27 mouse cellular contexts compared by ENCODE assay signal in the genomic region with DNA sequence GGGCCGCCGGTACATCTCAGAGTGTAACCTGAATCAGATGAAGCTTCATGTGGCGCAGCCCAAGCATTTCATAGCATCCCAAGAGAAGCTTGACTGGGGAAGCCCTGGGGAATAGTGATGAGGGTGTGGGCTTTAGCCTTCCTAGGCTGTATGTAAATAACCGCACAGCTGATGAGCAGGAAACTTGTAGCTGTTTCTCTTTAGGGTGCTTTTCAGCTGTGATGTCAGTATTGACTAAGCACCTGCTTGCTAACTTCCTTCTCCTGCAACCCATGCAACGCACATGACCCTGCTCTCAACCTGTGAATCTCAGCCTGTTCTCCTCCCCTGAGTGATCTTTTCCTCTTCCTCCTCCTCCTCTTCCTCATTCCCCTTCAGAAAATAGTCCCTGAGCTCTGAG. TPM values are rescaled to one million over a fixed set of nuclear protein-coding genes. Genes with fewer than 3 reads are reported as not detected.
DNase-seq lines count a peak whose midpoint lies in the region; ATAC-seq lines count a peak whose summit lies in the region.
"Had no signal": no experiment of that assay in that cellular context is flagged by ENCODE, and none has a peak within 500 bp of the region (broad histone marks: within the 10 kb centered on the region; RNA-seq: fewer than 3 reads in every experiment).

No protein-coding gene starts in this region.

- no peaks in the 10 kb centered on the region for H3K9me3 ChIP-seq in midbrain, embryonic 11.5 days (ENCODE audit: control insufficient read depth, low read length)
- H3K9me3 ChIP-seq in midbrain, embryonic 15.5 days: no peaks in the 10 kb centered on the region
- H3K9me3 ChIP-seq in forebrain, embryonic 16.5 days (ENCODE audit: control insufficient read depth, low read length): no peaks in the 10 kb centered on the region
- H3K9me3 ChIP-seq: forebrain, embryonic 10.5 days; heart, embryonic 15.5 days; limb, embryonic 12.5 days; megakaryocyte, embryonic 14.5 days; neural tube, embryonic 12.5 days had no signal

- peak; percentile 60 for DNase-seq in midbrain, embryonic 11.5 days (ENCODE audit: low spot score, missing footprints)
- DNase-seq in induced T-regulatory cell, adult 2 months (ENCODE audit: low read depth): peak; percentile 77
- peak; percentile 93 for DNase-seq in splenic B cell, adult 2 months (ENCODE audit: low read depth, low spot score)
- no peak for DNase-seq in frontal cortex, postnatal 36 days (ENCODE audit: low spot score in 2 of 2)
- DNase-seq: adrenal gland, adult 8-10 months; cerebellum, adult 9-10 months; forebrain, postnatal 0 days; gastrocnemius, postnatal 25 days; heart, postnatal 4 days; kidney, adult 9 months; kidney, postnatal 25 days; liver, postnatal 0 days; lung, postnatal 10 days; midbrain, embryonic 14.5 days; thymus, postnatal 36 days had no signal

- no peak for ATAC-seq in midbrain, embryonic 11.5 days (ENCODE audit: low FRiP score)
- ATAC-seq in midbrain, embryonic 15.5 days (replicated peaks): no peak
- ATAC-seq in CD4-positive, CD25-positive, alpha-beta regulatory T cell, adult 4 months: peak; percentile 19
- no peak for ATAC-seq in forebrain, embryonic 16.5 days
- ATAC-seq: forebrain, postnatal 0 days; intestine, embryonic 16.5 days; liver, postnatal 0 days had no signal

- H3K4me1 ChIP-seq in midbrain, embryonic 11.5 days (ENCODE audit: control insufficient read depth, insufficient read depth, low read length): peaks cover 6% of the 10 kb centered on the region; the same call in 1 of the 2 replicates
- H3K4me1 ChIP-seq in midbrain, embryonic 15.5 days: peaks cover 31% of the 10 kb centered on the region
- peaks cover 23% of the 10 kb centered on the region for H3K4me1 ChIP-seq in forebrain, embryonic 16.5 days (replicated peaks; ENCODE audit: control insufficient read depth, insufficient read depth, low read length)

- 77% methylated on average over 5 of the region's 5 CpGs for WGBS in midbrain, embryonic 11.5 days
- 86% methylated on average over 5 of the region's 5 CpGs for WGBS in midbrain, embryonic 15.5 days
- WGBS in forebrain, embryonic 16.5 days: 79% methylated on average over 5 of the region's 5 CpGs

- H3K36me3 ChIP-seq in midbrain, embryonic 11.5 days (ENCODE audit: control insufficient read depth, insufficient read depth, low read length): no peaks in the 10 kb centered on the region
- 0 out of 2 replicates have a peak, but pooled peaks cover under 1% of the 10 kb centered on the region for H3K36me3 ChIP-seq in midbrain, embryonic 15.5 days (replicated peaks)
- H3K36me3 ChIP-seq in splenic B cell, adult 2 months (ENCODE audit: control insufficient read depth, insufficient read depth, low read length, poor library complexity, severe bottlenecking): no peaks in the 10 kb centered on the region
- no peaks in the 10 kb centered on the region for H3K36me3 ChIP-seq in forebrain, embryonic 16.5 days (ENCODE audit: control insufficient read depth, insufficient read depth)
- H3K36me3 ChIP-seq: forebrain, embryonic 10.5 days; heart, embryonic 15.5 days; limb, embryonic 12.5 days; neural tube, embryonic 12.5 days had no signal

- no peak overlapping the region for H3K9ac ChIP-seq in midbrain, embryonic 11.5 days (ENCODE audit: low read length)
- no peak overlapping the region for H3K9ac ChIP-seq in midbrain, embryonic 15.5 days
- no peak overlapping the region for H3K9ac ChIP-seq in forebrain, embryonic 16.5 days (replicated peaks; ENCODE audit: low read depth, low read length)
- H3K9ac ChIP-seq: forebrain, postnatal 0 days; heart, embryonic 15.5 days; hindbrain, embryonic 14.5 days; limb, embryonic 12.5 days; liver, postnatal 0 days; neural tube, embryonic 12.5 days had no signal

- H3K4me3 ChIP-seq in midbrain, embryonic 11.5 days (ENCODE audit: low read depth, low read length): no peak overlapping the region
- H3K4me3 ChIP-seq in midbrain, embryonic 15.5 days: no peak overlapping the region
- H3K4me3 ChIP-seq in forebrain, embryonic 16.5 days (replicated peaks; ENCODE audit: low read length): no peak overlapping the region
- H3K4me3 ChIP-seq: forebrain, embryonic 10.5 days; heart, embryonic 15.5 days; limb, embryonic 12.5 days; megakaryocyte, embryonic 14.5 days; neural tube, embryonic 12.5 days had no signal

- H3K27me3 ChIP-seq in midbrain, embryonic 11.5 days (ENCODE audit: control insufficient read depth, insufficient read depth, low read length): no peaks in the 10 kb centered on the region; the same call in 1 of the 2 replicates
- no peaks in the 10 kb centered on the region; the same call in 1 of the 2 replicates for H3K27me3 ChIP-seq in midbrain, embryonic 15.5 days (replicated peaks)
- no peaks in the 10 kb centered on the region for H3K27me3 ChIP-seq in splenic B cell, adult 2 months (ENCODE audit: control insufficient read depth, insufficient read depth, low read length, poor library complexity, severe bottlenecking)
- H3K27me3 ChIP-seq in forebrain, embryonic 16.5 days (replicated peaks; ENCODE audit: control insufficient read depth, insufficient read depth, low read length): no peaks in the 10 kb centered on the region
- H3K27me3 ChIP-seq: heart, embryonic 15.5 days; megakaryocyte, embryonic 14.5 days; neural tube, embryonic 12.5 days had no signal

- no peak overlapping the region for H3K27ac ChIP-seq in midbrain, embryonic 11.5 days (ENCODE audit: low read depth, low read length)
- H3K27ac ChIP-seq in midbrain, embryonic 15.5 days: no peak overlapping the region
- no peak overlapping the region for H3K27ac ChIP-seq in forebrain, embryonic 16.5 days (ENCODE audit: low read length)
- H3K27ac ChIP-seq: forebrain, embryonic 10.5 days; heart, embryonic 15.5 days; hindbrain, embryonic 14.5 days; limb, embryonic 12.5 days; neural tube, embryonic 12.5 days had no signal

- no peak overlapping the region for H3K4me2 ChIP-seq in midbrain, embryonic 11.5 days
- H3K4me2 ChIP-seq in midbrain, embryonic 15.5 days: no peak overlapping the region
- H3K4me2 ChIP-seq in forebrain, embryonic 16.5 days (ENCODE audit: low read length): no peak overlapping the region
- H3K4me2 ChIP-seq: heart, embryonic 15.5 days; hindbrain, embryonic 14.5 days; limb, embryonic 12.5 days; liver, embryonic 11.5 days; neural tube, embryonic 12.5 days had no signal

RNA-seq across cellular contexts. Expression of a gene that starts 3.1 kb away (rescaled TPM):
- 60.4 and 68.1 TPM in 2 replicates for polyA plus RNA-seq in midbrain, embryonic 11.5 days (2014; fragmentation: Nextera tagmentation; extraction: Ambion mirVana)
- polyA plus RNA-seq in midbrain, embryonic 15.5 days (2015; fragmentation: Nextera tagmentation; extraction: Ambion mirVana): 76.6 and 85.7 TPM in 2 replicates
- polyA plus RNA-seq in CD4-positive, CD25-positive, alpha-beta regulatory T cell, adult 4 months (2017; shearing (Covaris generic)): 100 to 1,000 TPM; 221 to 250 TPM
- polyA plus RNA-seq in forebrain, embryonic 16.5 days (2015; fragmentation: Nextera tagmentation; extraction: Ambion mirVana): 101 and 111 TPM in 2 replicates

RNA-seq across cellular contexts. Expression of a gene that starts 3.2 kb away (rescaled TPM):
- polyA plus RNA-seq in midbrain, embryonic 11.5 days (2014; fragmentation: Nextera tagmentation; extraction: Ambion mirVana): 0.34 and 0.77 TPM in 2 replicates
- polyA plus RNA-seq in midbrain, embryonic 15.5 days (2015; fragmentation: Nextera tagmentation; extraction: Ambion mirVana): 0.77 and 0.83 TPM in 2 replicates
- 10 to 100 TPM; 42.4 to 62.2 TPM for polyA plus RNA-seq in CD4-positive, CD25-positive, alpha-beta regulatory T cell, adult 4 months (2017; shearing (Covaris generic))
- polyA plus RNA-seq in forebrain, embryonic 16.5 days (2015; fragmentation: Nextera tagmentation; extraction: Ambion mirVana): 1.1 and 1.3 TPM in 2 replicates

RNA-seq across cellular contexts. Expression of a gene that starts 29.6 kb away (rescaled TPM):
- polyA plus RNA-seq in midbrain, embryonic 11.5 days (2014; fragmentation: Nextera tagmentation; extraction: Ambion mirVana): 0.77 and 0.82 TPM in 2 replicates
- 2.4 and 2.5 TPM in 2 replicates for polyA plus RNA-seq in midbrain, embryonic 15.5 days (2015; fragmentation: Nextera tagmentation; extraction: Ambion mirVana)
- not detected for polyA plus RNA-seq in CD4-positive, CD25-positive, alpha-beta regulatory T cell, adult 4 months (2017; shearing (Covaris generic))
- polyA plus RNA-seq in forebrain, embryonic 16.5 days (2015; fragmentation: Nextera tagmentation; extraction: Ambion mirVana): 2.8 and 3.9 TPM in 2 replicates
- polyA plus RNA-seq: intestine, embryonic 16.5 days; liver, embryonic 11.5 days; liver, postnatal 0 days; stomach, embryonic 14.5 days had no signal

RNA-seq across cellular contexts. Expression of a gene that starts 38.9 kb away (rescaled TPM):
- 6.3 and 8.0 TPM in 2 replicates for polyA plus RNA-seq in midbrain, embryonic 11.5 days (2014; fragmentation: Nextera tagmentation; extraction: Ambion mirVana)
- 1.5 and 1.9 TPM in 2 replicates for polyA plus RNA-seq in midbrain, embryonic 15.5 days (2015; fragmentation: Nextera tagmentation; extraction: Ambion mirVana)
- polyA plus RNA-seq in CD4-positive, CD25-positive, alpha-beta regulatory T cell, adult 4 months (2017; shearing (Covaris generic)): 10 to 100 TPM; 28.3 to 32.5 TPM
- 1.2 and 1.4 TPM in 2 replicates for polyA plus RNA-seq in forebrain, embryonic 16.5 days (2015; fragmentation: Nextera tagmentation; extraction: Ambion mirVana)

RNA-seq across cellular contexts. Expression of a gene that starts 46.6 kb away (rescaled TPM):
- polyA plus RNA-seq in midbrain, embryonic 11.5 days (2014; fragmentation: Nextera tagmentation; extraction: Ambion mirVana): not detected in 2 replicates
- 0.10 TPM in 1 of 2 replicates, not detected in the other for polyA plus RNA-seq in midbrain, embryonic 15.5 days (2015; fragmentation: Nextera tagmentation; extraction: Ambion mirVana)
- 10 to 100 TPM; 17.0 to 22.2 TPM for polyA plus RNA-seq in CD4-positive, CD25-positive, alpha-beta regulatory T cell, adult 4 months (2017; shearing (Covaris generic))
- not detected in 2 replicates for polyA plus RNA-seq in forebrain, embryonic 16.5 days (2015; fragmentation: Nextera tagmentation; extraction: Ambion mirVana)
- polyA plus RNA-seq: forebrain, embryonic 10.5 days; forebrain, postnatal 0 days; heart, embryonic 15.5 days; limb, embryonic 12.5 days; liver, embryonic 11.5 days; liver, postnatal 0 days; midbrain, embryonic 14.5 days; neural tube, embryonic 12.5 days; stomach, embryonic 14.5 days had no signal

Comparison
In these comparisons a context has a peak if more than half of its experiments do, and no peak if none do; other contexts are left out.
1. DNase-seq: peak in midbrain, embryonic 11.5 days (single experiment), induced T-regulatory cell, adult 2 months (single experiment) and splenic B cell, adult 2 months (single experiment); none in frontal cortex, postnatal 36 days (0 of 2).
2. RNA of a gene that starts 3.2 kb away (polyA plus RNA-seq): 42.4 to 62.2 TPM in CD4-positive, CD25-positive, alpha-beta regulatory T cell, adult 4 months; 1.1 to 1.3 TPM in forebrain, embryonic 16.5 days, 0.77 to 0.83 TPM in midbrain, embryonic 15.5 days and 0.34 to 0.77 TPM in midbrain, embryonic 11.5 days; every median in the first group is over 10 times any median in the second.